Mouse (Mus musculus) CH12.LX (cell line): Measurements from ENCODE around the gene Epb41.

ENCODE experiments used
- BHLHE40 ChIP-seq: IDR thresholded peaks from 2 replicates; pipeline ENCODE4 v1.6.1; 2011; ENCODE audit warnings: mild to moderate bottlenecking, low read depth, low read length, improper control_type of control experiment
- CTCF ChIP-seq, 2 experiments: IDR thresholded peaks in 1 of 2; conservative IDR thresholded peaks in 1 of 2; 2 replicates each; pipeline ENCODE4 v1.5.1; 2011 to 2012; ENCODE audit warnings: low read depth in 2 of 2, low read length in 2 of 2, improper control_type of control experiment in 1 of 2, inconsistent platforms in 1 of 2, mild to moderate bottlenecking in 1 of 2, moderate library complexity in 1 of 2
- E2F4 ChIP-seq: IDR thresholded peaks from 2 replicates; pipeline ENCODE4 v1.6.1; 2011; ENCODE audit warnings: low read depth, low read length, improper control_type of control experiment; ENCODE audit not compliant: insufficient replicate concordance
- EP300 ChIP-seq: IDR thresholded peaks from 2 replicates; pipeline ENCODE4 v1.6.1; 2011; ENCODE audit warnings: low read length, improper control_type of control experiment
- ETS1 ChIP-seq: conservative IDR thresholded peaks from 2 replicates; pipeline ENCODE4 v1.6.1; 2012; ENCODE audit warnings: low read depth, mild to moderate bottlenecking, inconsistent platforms, low read length, improper control_type of control experiment, moderate library complexity
- JUN ChIP-seq: IDR thresholded peaks from 2 replicates; pipeline ENCODE4 v1.6.1; 2011; ENCODE audit warnings: low read depth, mild to moderate bottlenecking, low read length, improper control_type of control experiment, moderate library complexity; ENCODE audit not compliant: insufficient read depth
- JUND ChIP-seq: conservative IDR thresholded peaks from 2 replicates; pipeline ENCODE4 v1.6.1; 2011; ENCODE audit warnings: low read depth, low read length, improper control_type of control experiment
- MAZ ChIP-seq: IDR thresholded peaks from 2 replicates; pipeline ENCODE4 v1.6.1; 2012; ENCODE audit warnings: low read depth, mild to moderate bottlenecking, inconsistent platforms, low read length, improper control_type of control experiment, moderate library complexity
- NRF1 ChIP-seq: IDR thresholded peaks from 2 replicates; pipeline ENCODE4 v1.6.1; 2014; ENCODE audit warnings: low read depth, mild to moderate bottlenecking, inconsistent platforms, low read length, improper control_type of control experiment, moderate library complexity
- POLR2A ChIP-seq: IDR thresholded peaks from 2 replicates; pipeline ENCODE4 v1.6.1; 2011; ENCODE audit warnings: low read depth, mild to moderate bottlenecking, improper control_type of control experiment, low read length
- POLR2AphosphoS2 ChIP-seq: IDR thresholded peaks from 2 replicates; pipeline ENCODE4 v1.6.1; 2011; ENCODE audit warnings: low read depth, low read length, improper control_type of control experiment
- USF1 ChIP-seq: IDR thresholded peaks from 2 replicates; pipeline ENCODE4 v1.6.1; 2014; ENCODE audit warnings: low read depth, mild to moderate bottlenecking, inconsistent platforms, low read length, improper control_type of control experiment

- no peak for TF ChIP-seq POLR2A
- no peak for TF ChIP-seq JUN
- no peak for TF ChIP-seq ETS1
- TF ChIP-seq BHLHE40 = no peak
- no peak for TF ChIP-seq CTCF (conservative IDR thresholded peaks at IDR 0.05 in 1 of 2, IDR thresholded peaks at IDR 0.05 in 1 of 2; ENCODE audit: low read depth in 2 of 2, low read length in 2 of 2)
- no peak for TF ChIP-seq E2F4
- no peak for TF ChIP-seq JUND
- no peak for TF ChIP-seq USF1
- no peak for TF ChIP-seq EP300
- TF ChIP-seq POLR2AphosphoS2 = no peak
- no peak for TF ChIP-seq MAZ
- no peak for TF ChIP-seq NRF1
These were observed 155.0 kb downstream of the Epb41 start for GRCm38 (mm10) chr4:131920141-131920594.
